Mouse (Mus musculus) neural tube, embryonic 12.5 days (tissue): ENCODE measurements around the gene Anapc5. TPM values are rescaled to one million over a fixed set of nuclear protein-coding genes. Genes with fewer than 3 reads are reported as not detected.
A peak's percentile ranks its signal among the peaks of the same experiment; 100 is the strongest.

Experiments
- ATAC-seq: fragments of 200-750 bp; cut with Nextera tagmentation; 2 replicates; pipeline ENCODE4 v1.8.0; 2017; ENCODE audit warnings: low read depth, mild to moderate bottlenecking, moderate TSS enrichment, moderate library complexity; ENCODE audit not compliant: low FRiP score
- H3K27ac ChIP-seq: fragments of 300-500 bp; sonication (generic); 2 replicates; pipeline ENCODE4 v1.5.1; 2016
- H3K27me3 ChIP-seq: fragments of 300-500 bp; sonication (generic); replicated peaks from 2 replicates; pipeline ENCODE4 v1.6.1; 2016; ENCODE audit warnings: mild to moderate bottlenecking
- H3K36me3 ChIP-seq: fragments of 300-500 bp; sonication (generic); 2 replicates; pipeline ENCODE4 v1.6.1; 2016; ENCODE audit warnings: mild to moderate bottlenecking
- H3K4me1 ChIP-seq: fragments of 300-500 bp; sonication (generic); 2 replicates; pipeline ENCODE4 v1.6.1; 2016
- H3K4me2 ChIP-seq: fragments of 300-500 bp; sonication (generic); replicated peaks from 2 replicates; pipeline ENCODE4 v1.6.1; 2016; ENCODE audit warnings: mild to moderate bottlenecking
- H3K4me3 ChIP-seq: fragments of 300-500 bp; sonication (generic); 2 replicates; pipeline ENCODE4 v1.5.1; 2016
- H3K9ac ChIP-seq: fragments of 300-500 bp; sonication (generic); 2 replicates; pipeline ENCODE4 v1.6.1; 2016; ENCODE audit warnings: mild to moderate bottlenecking
- H3K9me3 ChIP-seq: fragments of 300-500 bp; sonication (generic); 2 replicates; pipeline ENCODE4 v1.6.1; 2016; ENCODE audit warnings: mild to moderate bottlenecking
- WGBS: fragments of 180-500 bp; shearing (Covaris S2); methylation state at CpG from one replicate; pipeline ENCODE4 v1.1.7; 2016; 5-methylcytosine and 5-hydroxymethylcytosine counted together
- polyA plus RNA-seq: library from polyadenylated mRNA; unstranded; fragments of >200 nt; fragmentation: Nextera tagmentation; extraction: Ambion mirVana; gene quantifications from 2 replicates; pipeline ENCODE4 v1.2.1, GENCODE M21; 2016

Anapc5 gene
- polyA plus RNA-seq, 1 experiment from 2014 or later: 512 TPM

DNA sequence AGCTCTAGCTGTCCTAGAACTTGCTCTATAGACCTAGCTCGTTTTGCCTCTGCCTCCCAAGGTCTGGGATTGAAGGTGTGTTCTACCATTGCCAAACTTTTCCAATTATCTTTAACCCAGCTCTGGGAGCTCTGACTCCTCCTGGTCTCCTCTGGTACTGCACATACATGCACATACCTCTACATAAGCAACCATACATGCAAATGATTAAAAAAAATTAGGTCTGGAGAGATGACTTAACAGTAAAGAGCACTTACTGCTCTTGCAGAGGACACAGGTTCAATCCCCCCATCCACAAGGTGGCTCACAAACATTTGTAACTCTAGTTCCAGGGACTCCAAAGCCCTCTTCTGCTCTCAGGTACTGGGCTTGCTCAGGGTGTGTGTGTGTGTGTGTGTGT, 2.8 kb upstream of the Anapc5 start:
- Histone ChIP-seq H3K4me2 (no peak overlapping the region), H3K9me3 (no peaks in the 10 kb centered on the region), H3K4me1 (peaks cover 10% of the 10 kb centered on the region), H3K27ac (no peak overlapping the region), H3K4me3 (no peak overlapping the region), H3K9ac (no peak overlapping the region), H3K27me3 (no peaks in the 10 kb centered on the region), H3K36me3 (0 out of 2 replicates have a peak, but pooled peaks cover 3% of the 10 kb centered on the region)
- no peak for ATAC-seq
- 65% methylated on average over 1 of the region's 1 CpGs for WGBS

DNA sequence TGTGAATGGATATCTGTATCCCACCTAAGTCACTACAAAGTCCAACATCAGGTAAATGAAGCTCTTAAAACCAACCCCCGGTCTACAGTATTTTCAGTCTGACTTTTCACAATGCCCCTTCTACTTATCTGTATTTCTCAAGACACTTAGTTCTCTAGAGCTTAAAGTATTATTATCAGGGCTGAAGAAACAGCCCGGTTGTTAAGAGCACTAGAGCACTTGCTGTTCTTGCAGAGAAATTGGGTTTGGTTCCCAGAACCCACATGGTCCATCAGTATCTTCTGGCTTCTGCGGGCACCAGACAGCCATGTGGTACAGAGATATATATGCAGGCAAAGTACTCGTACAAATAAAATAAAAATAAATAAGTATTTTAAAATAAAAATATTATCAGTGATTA, 1.3 kb upstream of the Anapc5 start:
- no peak overlapping the region for H3K9ac ChIP-seq
- no peak overlapping the region for H3K4me2 ChIP-seq
- ATAC-seq: no peak
- H3K4me3 ChIP-seq: no peak overlapping the region
- H3K27me3 ChIP-seq: no peaks in the 10 kb centered on the region
- H3K9me3 ChIP-seq: no peaks in the 10 kb centered on the region
- 93% methylated on average over 4 of the region's 4 CpGs for WGBS
- H3K4me1 ChIP-seq: peaks cover 10% of the 10 kb centered on the region
- peaks cover 17% of the 10 kb centered on the region for H3K36me3 ChIP-seq
- H3K27ac ChIP-seq: no peak overlapping the region

DNA sequence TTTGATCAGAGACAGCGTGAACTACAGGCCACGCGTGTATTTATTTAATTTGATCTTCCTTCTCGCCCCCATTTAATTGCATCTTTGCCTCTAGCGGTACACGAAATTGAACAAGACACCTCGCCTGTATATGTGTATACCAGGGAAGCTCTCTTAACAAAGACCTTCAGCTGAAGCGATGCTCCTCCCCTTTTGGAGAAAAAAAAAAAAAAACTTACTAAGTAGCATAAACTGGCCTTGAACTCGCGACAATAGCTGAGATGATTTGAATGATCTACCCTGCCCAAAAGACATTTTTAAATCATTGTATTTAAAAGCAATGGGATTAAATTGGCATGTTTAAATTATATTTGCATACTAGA, 366 bp upstream of the Anapc5 start:
- Histone ChIP-seq H3K27ac (peak overlapping the region; percentile 65; the same call in 1 of the 2 replicates), H3K4me1 (peaks cover 10% of the 10 kb centered on the region), H3K27me3 (no peaks in the 10 kb centered on the region), H3K9ac (0 out of 2 replicates have a peak overlapping the region, but pooled peaks have one; percentile 26), H3K36me3 (peaks cover 26% of the 10 kb centered on the region), H3K9me3 (no peaks in the 10 kb centered on the region), H3K4me2 (peak overlapping the region; percentile 62), H3K4me3 (peak overlapping the region; percentile 77)
- peak; percentile 64 for ATAC-seq
- WGBS: under 1% methylated on average over 10 of the region's 10 CpGs

DNA sequence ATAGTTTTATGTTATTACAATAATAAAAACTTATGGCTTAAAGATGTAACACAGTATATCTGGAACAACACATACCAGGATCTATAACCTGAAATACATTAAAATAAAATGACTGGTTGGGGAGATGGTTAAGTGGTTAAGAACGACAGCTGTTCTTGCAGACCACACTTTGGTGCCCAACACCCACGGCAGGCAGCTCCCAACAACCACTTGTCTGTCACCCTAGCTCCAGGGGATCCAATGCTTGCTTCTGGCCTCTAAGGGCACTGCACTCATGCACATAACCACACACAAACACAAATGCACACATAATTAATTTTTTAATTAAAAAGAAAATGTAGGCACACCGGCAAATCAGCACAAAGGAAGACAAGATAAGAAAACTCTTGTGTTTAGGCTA, 8.4 kb downstream of the Anapc5 start:
- no peak overlapping the region for H3K27ac ChIP-seq
- no peaks in the 10 kb centered on the region for H3K27me3 ChIP-seq
- 80% methylated on average over 3 of the region's 3 CpGs for WGBS
- H3K4me2 ChIP-seq: no peak overlapping the region
- no peak overlapping the region for H3K9ac ChIP-seq
- no peak overlapping the region for H3K4me3 ChIP-seq
- H3K9me3 ChIP-seq: no peaks in the 10 kb centered on the region
- no peaks in the 10 kb centered on the region for H3K4me1 ChIP-seq
- H3K36me3 ChIP-seq: peaks cover 87% of the 10 kb centered on the region
- ATAC-seq: no peak

DNA sequence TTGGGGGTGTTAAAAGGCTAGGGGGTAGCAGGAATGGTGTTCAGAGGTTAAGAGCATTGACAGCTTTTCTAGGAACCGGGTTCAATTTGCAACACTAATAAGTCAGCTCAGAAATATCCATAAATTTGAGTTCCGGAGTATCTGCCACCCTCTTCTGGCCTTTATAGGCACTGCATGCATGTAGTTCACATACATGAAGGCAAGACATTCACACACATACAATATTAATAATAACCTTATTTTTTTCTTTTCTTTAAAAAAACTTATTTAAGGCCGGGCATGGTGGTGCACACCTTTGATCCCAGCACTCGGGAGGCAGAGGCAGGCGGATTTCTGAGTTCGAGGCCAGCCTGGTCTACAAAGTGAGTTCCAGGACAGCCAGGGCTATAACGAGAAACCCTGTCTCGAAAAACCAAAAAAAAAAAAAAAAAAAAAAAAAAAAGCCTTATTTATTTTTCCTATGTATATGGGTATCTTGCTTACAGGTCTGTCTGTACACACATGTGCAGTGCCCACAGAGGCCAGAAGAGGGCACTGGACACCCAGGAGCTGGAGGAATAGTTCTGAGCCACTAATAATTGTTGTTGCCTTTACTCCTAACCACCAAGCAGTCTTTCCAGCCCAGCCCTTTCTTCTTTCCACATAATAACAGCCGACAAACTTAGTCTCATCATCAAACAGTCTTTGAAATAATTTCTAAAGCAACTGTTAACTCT, 9.6 kb downstream of the Anapc5 start:
- H3K9ac ChIP-seq: no peak overlapping the region
- WGBS: 87% methylated on average over 9 of the region's 9 CpGs

DNA sequence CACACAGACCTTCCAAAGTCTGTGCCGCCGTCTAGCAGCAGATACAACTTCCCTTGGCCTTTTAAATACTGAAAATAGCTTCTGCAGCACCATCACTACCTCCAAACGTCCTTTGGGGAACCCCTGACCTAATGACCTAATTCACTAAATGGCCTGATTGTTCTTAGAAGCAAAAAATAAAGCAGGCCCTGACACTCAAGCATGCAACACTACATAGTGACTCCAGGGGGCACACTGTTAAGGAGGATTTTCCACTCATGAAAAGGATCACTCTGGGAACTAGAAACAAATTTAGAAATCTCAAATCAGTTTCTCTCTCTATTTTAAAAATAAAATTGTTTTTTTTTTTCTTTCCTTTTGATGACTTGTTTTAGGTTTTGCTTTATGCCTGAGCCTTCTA, 15.6 kb downstream of the Anapc5 start:
- H3K27me3 ChIP-seq: no peaks in the 10 kb centered on the region
- H3K4me3 ChIP-seq: no peak overlapping the region
- no peak overlapping the region for H3K9ac ChIP-seq
- no peaks in the 10 kb centered on the region for H3K9me3 ChIP-seq
- 54% methylated on average over 3 of the region's 3 CpGs for WGBS
- H3K36me3 ChIP-seq: peaks cover 95% of the 10 kb centered on the region
- H3K4me1 ChIP-seq: no peaks in the 10 kb centered on the region
- ATAC-seq: no peak
- H3K27ac ChIP-seq: no peak overlapping the region
- H3K4me2 ChIP-seq: no peak overlapping the region

More for the DNA sequence above, 9.6 kb downstream of the Anapc5 start:
- peaks cover 88% of the 10 kb centered on the region for H3K36me3 ChIP-seq
- ATAC-seq: no peak
- H3K4me2 ChIP-seq: no peak overlapping the region
- no peaks in the 10 kb centered on the region for H3K27me3 ChIP-seq
- H3K27ac ChIP-seq: no peak overlapping the region
- no peaks in the 10 kb centered on the region for H3K4me1 ChIP-seq
- no peak overlapping the region for H3K4me3 ChIP-seq
- H3K9me3 ChIP-seq: no peaks in the 10 kb centered on the region

DNA sequence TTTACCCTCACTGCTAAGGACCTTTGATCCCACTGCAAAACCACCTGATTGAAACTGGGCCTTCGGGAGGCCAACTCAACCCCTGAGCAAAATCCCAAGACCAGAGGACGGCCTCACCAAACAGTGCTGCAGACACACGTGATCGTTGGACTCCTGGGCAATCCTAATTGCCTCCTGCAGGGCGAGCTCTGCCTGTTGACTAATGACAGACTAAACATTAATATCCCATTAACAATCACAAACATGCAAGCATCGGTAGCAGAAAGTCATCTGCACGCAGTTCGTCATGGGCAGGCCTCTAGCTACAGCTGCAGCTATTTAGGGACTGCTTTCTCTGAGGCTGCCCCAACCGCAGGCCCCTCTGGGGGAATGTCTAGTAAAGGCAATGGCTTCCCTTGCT, 18.4 kb downstream of the Anapc5 start:
- H3K4me3 ChIP-seq: no peak overlapping the region
- peaks cover 98% of the 10 kb centered on the region for H3K36me3 ChIP-seq
- 85% methylated on average over 9 of the region's 9 CpGs for WGBS
- no peak for ATAC-seq
- H3K9ac ChIP-seq: no peak overlapping the region
- peaks cover 6% of the 10 kb centered on the region; the same call in 1 of the 2 replicates for H3K4me1 ChIP-seq
- no peak overlapping the region for H3K27ac ChIP-seq
- no peaks in the 10 kb centered on the region for H3K9me3 ChIP-seq
- H3K27me3 ChIP-seq: no peaks in the 10 kb centered on the region
- no peak overlapping the region for H3K4me2 ChIP-seq

DNA sequence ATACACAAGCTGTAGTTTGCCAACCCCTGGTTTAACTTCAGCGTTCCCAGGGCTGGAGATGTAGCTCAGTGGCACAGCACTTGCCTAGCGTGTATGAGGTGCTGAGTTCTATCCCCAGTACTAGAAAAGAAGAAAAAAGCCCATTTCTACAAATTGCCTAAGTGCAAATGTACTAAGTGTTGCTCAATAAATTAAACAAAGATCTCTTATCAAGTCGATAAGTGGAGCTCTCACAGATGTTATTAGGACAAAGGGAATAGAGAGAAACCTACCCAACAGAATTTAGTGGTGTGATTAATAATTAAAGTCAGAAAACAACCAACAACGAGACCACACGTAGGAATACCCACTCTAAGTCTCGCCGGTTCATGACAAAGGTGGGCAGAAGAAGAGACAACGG, 19.5 kb downstream of the Anapc5 start:
- no peak for ATAC-seq
- Histone ChIP-seq H3K4me2 (no peak overlapping the region), H3K9me3 (no peaks in the 10 kb centered on the region), H3K27me3 (no peaks in the 10 kb centered on the region), H3K9ac (no peak overlapping the region), H3K4me3 (no peak overlapping the region), H3K4me1 (peaks cover 6% of the 10 kb centered on the region; the same call in 1 of the 2 replicates), H3K27ac (no peak overlapping the region), H3K36me3 (peaks cover 96% of the 10 kb centered on the region)
- WGBS: 94% methylated on average over 8 of the region's 8 CpGs

DNA sequence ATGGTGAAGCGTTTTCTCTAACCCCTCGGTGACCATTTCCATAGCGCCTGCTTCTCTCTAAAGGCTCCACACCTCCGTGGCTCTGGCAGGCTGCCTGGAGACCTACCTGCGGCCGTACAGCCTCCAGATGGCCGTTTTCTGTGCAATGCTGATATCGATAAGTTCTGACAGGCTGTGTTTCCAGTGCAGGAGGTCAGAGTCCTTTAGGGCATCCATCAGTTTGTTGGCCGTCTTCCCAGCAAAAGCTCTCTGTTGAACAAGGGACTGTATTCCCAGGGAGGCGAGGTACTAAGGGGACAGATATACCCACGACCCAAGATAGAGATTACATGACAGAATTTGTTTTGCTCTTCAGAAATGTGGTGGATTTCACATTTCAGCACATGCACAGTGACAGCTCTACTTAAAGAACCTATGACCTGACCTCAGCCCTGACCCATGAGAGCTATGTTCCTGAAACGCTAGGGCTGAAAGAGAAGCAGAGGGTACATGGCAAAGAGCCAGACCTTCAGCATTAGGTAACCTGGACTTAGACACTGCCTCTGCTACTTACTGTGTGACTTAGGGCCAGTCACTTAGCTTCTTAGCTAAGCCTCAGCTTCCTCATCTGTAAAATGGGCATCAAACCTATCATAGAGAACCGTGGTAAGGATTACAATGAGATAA, 20.7 kb downstream of the Anapc5 start:
- H3K4me3 ChIP-seq: no peak overlapping the region
- H3K9ac ChIP-seq: no peak overlapping the region
- no peaks in the 10 kb centered on the region for H3K27me3 ChIP-seq
- peaks cover 93% of the 10 kb centered on the region for H3K36me3 ChIP-seq
- H3K4me1 ChIP-seq: peaks cover 6% of the 10 kb centered on the region; the same call in 1 of the 2 replicates
- no peak overlapping the region for H3K27ac ChIP-seq
- ATAC-seq: no peak
- H3K9me3 ChIP-seq: no peaks in the 10 kb centered on the region
- no peak overlapping the region for H3K4me2 ChIP-seq
- WGBS: 91% methylated on average over 13 of the region's 13 CpGs

DNA sequence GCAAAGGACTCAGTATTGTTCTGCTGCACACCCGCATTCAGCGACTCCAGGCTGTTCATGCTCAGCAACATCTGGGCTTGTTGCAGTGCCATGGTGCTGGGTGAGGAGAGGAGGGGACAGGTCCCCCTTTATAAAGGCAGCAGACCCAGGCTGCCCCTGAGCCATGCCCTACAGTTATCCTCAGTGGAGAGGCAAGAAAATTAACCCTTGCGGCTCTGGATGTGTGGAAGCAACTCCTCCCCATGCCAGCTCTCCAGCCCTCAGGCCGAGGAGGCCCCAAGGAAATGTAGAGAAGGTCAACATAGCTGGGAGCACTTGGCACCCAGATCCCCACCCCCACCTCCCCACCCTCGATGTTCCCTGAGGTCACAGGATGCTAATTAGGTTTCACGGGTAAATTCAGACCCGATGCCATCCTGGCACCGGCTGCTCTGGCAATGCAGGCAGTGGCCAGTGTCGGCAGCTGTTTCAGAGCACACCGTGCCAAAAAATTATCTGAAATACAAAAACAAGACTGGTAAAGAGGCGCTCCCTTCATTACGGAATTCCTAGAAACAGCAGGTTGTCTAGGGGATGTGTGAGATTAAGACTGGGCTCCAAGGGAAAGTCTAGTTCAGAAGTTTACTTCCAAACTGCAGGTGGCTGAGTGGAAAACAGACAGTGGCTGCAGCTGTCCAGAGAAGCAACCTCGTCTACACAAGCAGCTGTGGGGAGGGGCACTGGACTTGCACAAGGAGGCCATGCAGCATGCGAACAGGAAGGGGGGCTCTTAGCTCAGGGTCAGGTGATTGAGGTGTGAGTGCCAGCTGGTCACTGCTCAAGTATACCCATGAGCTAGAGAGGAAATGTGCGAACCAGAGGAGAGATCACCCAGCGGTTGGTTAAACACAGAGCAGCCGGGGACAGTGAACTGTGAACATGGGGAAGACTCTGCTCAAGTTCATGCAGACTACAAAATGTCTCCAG, 21.5 kb downstream of the Anapc5 start:
- ATAC-seq: no peak
- Histone ChIP-seq H3K27ac (no peak overlapping the region), H3K4me1 (peaks cover 6% of the 10 kb centered on the region; the same call in 1 of the 2 replicates), H3K9me3 (no peaks in the 10 kb centered on the region), H3K36me3 (peaks cover 92% of the 10 kb centered on the region), H3K9ac (no peak overlapping the region), H3K27me3 (no peaks in the 10 kb centered on the region), H3K4me2 (no peak overlapping the region), H3K4me3 (no peak overlapping the region)
- 90% methylated on average over 17 of the region's 17 CpGs for WGBS

DNA sequence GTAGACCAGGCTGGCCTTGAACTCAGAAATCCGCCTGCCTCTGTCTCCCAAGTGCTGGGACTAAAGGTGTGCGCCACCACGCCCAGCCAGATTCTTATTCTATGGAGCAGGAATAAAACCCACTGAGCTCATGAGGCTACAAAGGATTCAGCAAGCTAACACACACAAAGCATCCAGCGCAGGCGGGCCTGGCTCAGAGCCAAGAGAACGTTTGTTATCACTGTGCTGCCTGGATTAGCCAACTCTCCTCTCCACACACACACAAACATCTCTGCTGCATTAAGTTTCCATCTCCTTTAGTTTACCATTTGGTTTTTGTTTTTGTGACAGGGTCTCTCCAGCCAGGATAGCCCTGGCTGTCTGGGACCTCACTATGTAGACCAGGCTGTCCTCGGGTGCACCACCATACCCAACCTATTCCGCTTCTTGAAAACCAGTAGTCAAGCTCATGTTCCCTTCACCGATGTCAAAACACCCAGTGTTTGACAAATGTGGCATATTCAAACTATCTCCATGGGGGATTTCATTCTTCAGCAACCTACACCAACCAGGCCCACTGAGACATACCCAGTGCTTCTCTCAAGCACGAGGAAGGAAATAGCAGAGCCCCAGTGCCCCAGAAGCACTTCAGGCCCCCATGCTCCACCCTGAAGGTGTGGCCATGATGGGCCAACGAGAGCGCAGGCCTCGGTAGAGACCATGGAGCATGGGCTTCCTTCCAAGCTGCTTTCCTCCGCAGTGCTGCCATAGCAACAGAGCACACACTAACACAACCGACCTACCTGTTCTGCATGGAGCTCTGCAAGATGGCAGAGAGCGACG, 22.4 kb downstream of the Anapc5 start:
- no peak overlapping the region for H3K27ac ChIP-seq
- WGBS: 77% methylated on average over 17 of the region's 17 CpGs
- no peak overlapping the region for H3K4me3 ChIP-seq
- H3K4me1 ChIP-seq: peaks cover 6% of the 10 kb centered on the region; the same call in 1 of the 2 replicates
- no peak overlapping the region for H3K4me2 ChIP-seq
- ATAC-seq: no peak
- H3K27me3 ChIP-seq: no peaks in the 10 kb centered on the region
- peaks cover 91% of the 10 kb centered on the region for H3K36me3 ChIP-seq
- no peaks in the 10 kb centered on the region for H3K9me3 ChIP-seq
- no peak overlapping the region for H3K9ac ChIP-seq
